Mouse (Mus musculus): ENCODE results near the gene Por. TPM values are rescaled to one million over a fixed set of nuclear protein-coding genes. Genes with fewer than 3 reads are reported as not detected.
A peak's percentile ranks its signal among the peaks of the same experiment; 100 is the strongest.

The Por gene
- polyA plus RNA-seq, 1 experiment: 86.2 TPM

- peak overlapping the region; percentile 85 for H3K4me3 ChIP-seq (replicated peaks; ENCODE audit: insufficient read depth, low read depth, low read length)
- peak overlapping the region; percentile 67 for H3K27ac ChIP-seq (ENCODE audit: insufficient read depth, low read length)
- no peak for TF ChIP-seq CTCF (IDR thresholded peaks at IDR 0.05; ENCODE audit: borderline replicate concordance, insufficient read depth, low read depth, low read length)
- no peak for TF ChIP-seq POLR2A (IDR thresholded peaks at IDR 0.05; ENCODE audit: borderline replicate concordance, insufficient read depth, low read length)
- no peaks in the 10 kb centered on the region for H3K27me3 ChIP-seq (ENCODE audit: control insufficient read depth, insufficient read depth, low read length)
- WGBS: 1% methylated on average over 19 of the region's 21 CpGs
- H3K4me1 ChIP-seq (ENCODE audit: control insufficient read depth, insufficient read depth, low read length): no peaks in the 10 kb centered on the region
- DNase-seq: no peak
Observed at GRCm38 (mm10) chr5:135632797-135633144, 37.1 kb upstream of the Por start.

GRCm38 (mm10) chr5:135639760-135640458, 29.9 kb upstream of the Por start:
- no peaks in the 10 kb centered on the region for H3K27me3 ChIP-seq (ENCODE audit: control insufficient read depth, insufficient read depth, low read length)
- peaks cover 6% of the 10 kb centered on the region for H3K4me1 ChIP-seq (ENCODE audit: control insufficient read depth, insufficient read depth, low read length)
- no peak overlapping the region for H3K4me3 ChIP-seq (replicated peaks; ENCODE audit: insufficient read depth, low read depth, low read length)
- TF ChIP-seq CTCF (IDR thresholded peaks at IDR 0.05; ENCODE audit: borderline replicate concordance, insufficient read depth, low read depth, low read length) (no peak), POLR2A (IDR thresholded peaks at IDR 0.05; ENCODE audit: borderline replicate concordance, insufficient read depth, low read length) (no peak)
- 77% methylated on average over 7 of the region's 7 CpGs for WGBS
- no peak for DNase-seq
- no peak overlapping the region for H3K27ac ChIP-seq (ENCODE audit: insufficient read depth, low read length)

DNA sequence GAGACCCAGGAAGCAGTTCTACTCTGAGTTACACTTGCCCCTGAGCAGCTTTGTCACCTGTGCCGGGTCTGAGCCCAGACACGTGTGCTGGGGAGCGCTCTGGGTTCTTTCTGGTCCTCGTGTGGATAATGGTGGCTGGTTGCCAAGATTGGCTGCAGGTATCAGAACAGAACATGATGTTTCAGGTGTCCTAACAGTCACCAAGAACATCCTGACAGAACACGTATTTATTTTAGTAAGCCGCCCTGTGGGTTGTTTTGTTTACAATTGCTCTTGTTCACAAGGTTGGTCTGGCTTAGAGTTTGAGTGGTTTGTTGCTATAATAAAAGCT, 29.4 kb upstream of the Por start:
- H3K4me1 ChIP-seq (ENCODE audit: control insufficient read depth, insufficient read depth, low read length): peaks cover 6% of the 10 kb centered on the region
- 79% methylated on average over 6 of the region's 6 CpGs for WGBS
- no peak overlapping the region for H3K27ac ChIP-seq (ENCODE audit: insufficient read depth, low read length)
- no peak overlapping the region for H3K4me3 ChIP-seq (replicated peaks; ENCODE audit: insufficient read depth, low read depth, low read length)
- TF ChIP-seq CTCF (IDR thresholded peaks at IDR 0.05; ENCODE audit: borderline replicate concordance, insufficient read depth, low read depth, low read length): no peak
- TF ChIP-seq POLR2A (IDR thresholded peaks at IDR 0.05; ENCODE audit: borderline replicate concordance, insufficient read depth, low read length): no peak
- DNase-seq: no peak
- no peaks in the 10 kb centered on the region for H3K27me3 ChIP-seq (ENCODE audit: control insufficient read depth, insufficient read depth, low read length)

GRCm38 (mm10) chr5:135641028-135641427, 28.8 kb upstream of the Por start:
- Histone ChIP-seq H3K27me3 (ENCODE audit: control insufficient read depth, insufficient read depth, low read length) (no peaks in the 10 kb centered on the region), H3K4me3 (replicated peaks; ENCODE audit: insufficient read depth, low read depth, low read length) (no peak overlapping the region), H3K27ac (ENCODE audit: insufficient read depth, low read length) (no peak overlapping the region), H3K4me1 (ENCODE audit: control insufficient read depth, insufficient read depth, low read length) (peaks cover 6% of the 10 kb centered on the region)
- 90% methylated on average over 1 of the region's 1 CpGs for WGBS
- no peak for DNase-seq
- TF ChIP-seq POLR2A (IDR thresholded peaks at IDR 0.05; ENCODE audit: borderline replicate concordance, insufficient read depth, low read length) (no peak), CTCF (IDR thresholded peaks at IDR 0.05; ENCODE audit: borderline replicate concordance, insufficient read depth, low read depth, low read length) (no peak)

- DNase-seq: peak in 1 of 2 experiments; percentile 26
- no peak overlapping the region for H3K4me3 ChIP-seq (replicated peaks; ENCODE audit: insufficient read depth, low read depth, low read length)
- TF ChIP-seq POLR2A (IDR thresholded peaks at IDR 0.05; ENCODE audit: borderline replicate concordance, insufficient read depth, low read length) (no peak), CTCF (IDR thresholded peaks at IDR 0.05; ENCODE audit: borderline replicate concordance, insufficient read depth, low read depth, low read length) (no peak)
- H3K4me1 ChIP-seq (ENCODE audit: control insufficient read depth, insufficient read depth, low read length): peaks cover 6% of the 10 kb centered on the region
- no peak overlapping the region for H3K27ac ChIP-seq (ENCODE audit: insufficient read depth, low read length)
- WGBS: 51% methylated on average over 10 of the region's 10 CpGs
- no peaks in the 10 kb centered on the region for H3K27me3 ChIP-seq (ENCODE audit: control insufficient read depth, insufficient read depth, low read length)
Observed at GRCm38 (mm10) chr5:135642686-135643551, 26.9 kb upstream of the Por start.

DNA sequence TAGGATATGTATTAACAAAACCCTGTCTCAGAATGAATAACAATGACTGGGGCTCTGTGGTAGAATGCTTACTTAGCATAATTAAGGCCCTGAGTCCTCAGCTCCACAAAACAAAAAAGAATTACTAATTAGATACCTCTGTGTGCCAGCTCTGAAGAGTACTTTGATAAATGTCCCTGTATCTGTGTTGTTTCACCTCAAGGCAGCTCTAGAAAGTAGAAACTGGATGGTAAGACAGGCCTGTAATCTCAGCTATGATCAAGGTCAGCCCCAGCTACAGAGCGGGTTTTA, 26.3 kb upstream of the Por start:
- no peak overlapping the region for H3K4me3 ChIP-seq (replicated peaks; ENCODE audit: insufficient read depth, low read depth, low read length)
- 97% methylated on average over 1 of the region's 1 CpGs for WGBS

GRCm38 (mm10) chr5:135643869-135644268, 26.0 kb upstream of the Por start:
- no peak for DNase-seq
- TF ChIP-seq CTCF (IDR thresholded peaks at IDR 0.05; ENCODE audit: borderline replicate concordance, insufficient read depth, low read depth, low read length) (no peak), POLR2A (IDR thresholded peaks at IDR 0.05; ENCODE audit: borderline replicate concordance, insufficient read depth, low read length) (no peak)
- 94% methylated on average over 8 of the region's 8 CpGs for WGBS
- Histone ChIP-seq H3K27ac (ENCODE audit: insufficient read depth, low read length) (no peak overlapping the region), H3K27me3 (ENCODE audit: control insufficient read depth, insufficient read depth, low read length) (no peaks in the 10 kb centered on the region), H3K4me3 (replicated peaks; ENCODE audit: insufficient read depth, low read depth, low read length) (no peak overlapping the region), H3K4me1 (ENCODE audit: control insufficient read depth, insufficient read depth, low read length) (peaks cover 6% of the 10 kb centered on the region)

More for the DNA sequence above, 26.3 kb upstream of the Por start:
- Histone ChIP-seq H3K4me1 (ENCODE audit: control insufficient read depth, insufficient read depth, low read length) (peaks cover 6% of the 10 kb centered on the region), H3K27me3 (ENCODE audit: control insufficient read depth, insufficient read depth, low read length) (no peaks in the 10 kb centered on the region), H3K27ac (ENCODE audit: insufficient read depth, low read length) (no peak overlapping the region)
- TF ChIP-seq POLR2A (IDR thresholded peaks at IDR 0.05; ENCODE audit: borderline replicate concordance, insufficient read depth, low read length) (no peak), CTCF (IDR thresholded peaks at IDR 0.05; ENCODE audit: borderline replicate concordance, insufficient read depth, low read depth, low read length) (no peak)
- DNase-seq: no peak

GRCm38 (mm10) chr5:135645330-135645729, 24.5 kb upstream of the Por start:
- no peak overlapping the region for H3K4me3 ChIP-seq (replicated peaks; ENCODE audit: insufficient read depth, low read depth, low read length)
- TF ChIP-seq POLR2A (IDR thresholded peaks at IDR 0.05; ENCODE audit: borderline replicate concordance, insufficient read depth, low read length) (no peak), CTCF (IDR thresholded peaks at IDR 0.05; ENCODE audit: borderline replicate concordance, insufficient read depth, low read depth, low read length) (no peak)
- H3K4me1 ChIP-seq (ENCODE audit: control insufficient read depth, insufficient read depth, low read length): peaks cover 6% of the 10 kb centered on the region
- DNase-seq: no peak
- WGBS: 32% methylated on average over 5 of the region's 5 CpGs
- no peak overlapping the region for H3K27ac ChIP-seq (ENCODE audit: insufficient read depth, low read length)
- no peaks in the 10 kb centered on the region for H3K27me3 ChIP-seq (ENCODE audit: control insufficient read depth, insufficient read depth, low read length)

Measured in cerebellum, adult 2 months (tissue).